Mouse (Mus musculus): ENCODE data around the gene Taf6l. TPM values are rescaled to one million over a fixed set of nuclear protein-coding genes. Genes with fewer than 3 reads are reported as not detected.
A peak's percentile ranks its signal among the peaks of the same experiment; 100 is the strongest.

Taf6l gene
- total RNA-seq (2017): 10.3 and 11.4 TPM in 2 replicates

DNA sequence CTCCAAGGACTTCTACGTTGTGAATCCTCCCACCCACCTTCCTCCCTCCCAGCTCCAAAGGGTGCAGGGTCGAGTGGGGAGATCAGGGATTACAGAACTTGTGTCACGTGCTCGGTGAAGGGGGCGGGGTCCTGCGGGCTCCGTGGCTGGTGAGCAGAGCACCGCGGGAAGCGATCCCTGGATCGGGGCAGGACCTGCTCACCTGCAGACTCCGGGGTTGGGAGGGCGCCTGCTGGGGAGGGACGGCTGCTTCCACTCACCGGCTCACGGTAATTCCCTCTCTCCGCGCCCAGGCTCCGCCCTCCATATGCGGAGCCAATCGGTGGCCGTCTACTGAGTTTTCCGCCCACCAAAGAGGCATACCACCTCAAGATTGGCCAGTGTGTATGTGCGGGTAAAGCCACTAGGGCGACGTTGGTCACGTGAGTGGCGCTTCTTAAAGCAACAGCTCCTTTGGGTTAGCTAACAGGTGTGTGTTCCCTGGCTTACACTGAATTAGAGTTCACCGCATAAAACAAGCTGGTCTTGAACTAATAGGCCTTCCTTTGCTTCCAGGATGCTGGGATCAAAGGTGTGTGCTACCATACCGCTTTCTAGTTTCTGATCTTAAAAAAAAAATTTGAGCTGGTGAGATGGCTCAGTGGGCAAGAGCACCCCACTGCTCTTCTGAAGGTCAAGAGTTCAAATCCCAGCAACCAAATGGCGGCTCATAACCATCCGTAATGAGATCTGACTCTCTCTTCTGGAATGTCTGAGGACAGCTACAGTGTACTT, at the start of gene Taf6l:
Gene Taf6l, minus strand, starts transcription at position 410 of the 774 bp plus-strand sequence.
- peak; percentile 100 for ATAC-seq (replicated peaks; ENCODE audit: low read depth, poor library complexity, severe bottlenecking)

- no peak for ATAC-seq (replicated peaks; ENCODE audit: low read depth, poor library complexity, severe bottlenecking)
Measured at GRCm38 (mm10) chr19:8832971-8833370, 46.8 kb upstream of the Taf6l start.

DNA sequence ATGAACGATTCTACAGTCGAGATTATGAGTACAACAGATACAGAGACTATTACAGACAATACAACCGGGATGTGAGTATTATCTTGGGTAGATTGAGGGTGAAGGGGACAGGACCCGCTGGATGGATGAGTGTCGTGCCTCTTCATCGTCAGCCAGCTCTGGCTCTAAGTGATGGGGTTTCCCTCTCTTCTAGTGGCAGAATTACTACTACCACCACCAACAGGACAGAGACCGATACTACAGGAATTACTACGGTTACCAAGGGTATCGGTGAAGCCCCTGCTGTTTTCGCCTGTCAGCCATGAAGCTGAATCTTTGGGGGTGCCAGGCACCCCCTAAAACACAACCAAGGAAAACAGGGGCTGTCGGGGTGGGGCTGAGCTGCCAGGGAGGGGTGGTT, 45.0 kb upstream of the Taf6l start:
- no peak for ATAC-seq (replicated peaks; ENCODE audit: low read depth, poor library complexity, severe bottlenecking)

GRCm38 (mm10) chr19:8830664-8831063, 44.4 kb upstream of the Taf6l start:
- ATAC-seq (replicated peaks; ENCODE audit: low read depth, poor library complexity, severe bottlenecking): no peak

GRCm38 (mm10) chr19:8829660-8830059, 43.4 kb upstream of the Taf6l start, which contains the start of gene AC129217.1:
AC129217.1 (plus strand) TSS chr19:8829773.
- peak; percentile 91 for ATAC-seq (replicated peaks; ENCODE audit: low read depth, poor library complexity, severe bottlenecking)

DNA sequence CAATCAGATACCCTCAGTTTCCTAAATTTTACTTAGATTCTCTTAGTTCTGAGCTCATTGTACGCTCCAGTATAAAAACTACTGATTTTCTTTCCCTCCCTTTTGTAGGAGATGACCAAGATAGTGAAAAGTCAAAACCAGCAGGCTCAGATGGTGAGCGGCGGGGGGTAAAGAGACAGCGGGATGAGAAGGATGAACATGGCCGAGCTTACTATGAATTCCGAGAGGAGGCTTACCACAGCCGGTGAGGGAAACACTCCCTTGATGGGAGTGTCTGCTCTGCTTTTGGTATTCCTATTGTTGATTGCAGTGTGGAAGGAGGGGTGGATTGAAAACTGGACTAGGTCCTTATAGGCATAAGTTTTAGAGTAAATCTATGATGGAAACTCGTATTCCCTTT, 36.5 kb upstream of the Taf6l start:
- ATAC-seq (replicated peaks; ENCODE audit: low read depth, poor library complexity, severe bottlenecking): no peak

DNA sequence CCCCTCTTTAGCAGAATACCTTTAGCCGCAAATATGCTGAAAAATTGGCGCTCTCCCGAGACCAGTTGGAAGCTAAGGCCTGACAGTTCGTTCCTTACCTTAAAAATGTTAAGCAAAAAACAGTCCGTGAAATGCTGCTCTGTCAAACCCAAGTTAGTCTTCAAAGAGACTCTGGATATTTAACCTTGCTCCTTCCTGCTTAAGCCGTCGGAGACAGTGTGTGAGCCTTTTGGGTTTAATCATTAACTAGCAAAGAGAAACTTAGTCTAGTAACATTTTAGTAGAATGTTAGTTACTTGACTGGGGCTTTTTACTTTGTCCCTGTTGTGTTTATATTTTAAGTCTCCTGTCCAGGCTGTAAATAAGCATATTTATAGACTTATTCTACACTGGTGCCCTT, 34.9 kb upstream of the Taf6l start:
- no peak for ATAC-seq (replicated peaks; ENCODE audit: low read depth, poor library complexity, severe bottlenecking)

GRCm38 (mm10) chr19:8820424-8820956, 34.3 kb upstream of the Taf6l start:
- ATAC-seq (replicated peaks; ENCODE audit: low read depth, poor library complexity, severe bottlenecking): no peak

DNA sequence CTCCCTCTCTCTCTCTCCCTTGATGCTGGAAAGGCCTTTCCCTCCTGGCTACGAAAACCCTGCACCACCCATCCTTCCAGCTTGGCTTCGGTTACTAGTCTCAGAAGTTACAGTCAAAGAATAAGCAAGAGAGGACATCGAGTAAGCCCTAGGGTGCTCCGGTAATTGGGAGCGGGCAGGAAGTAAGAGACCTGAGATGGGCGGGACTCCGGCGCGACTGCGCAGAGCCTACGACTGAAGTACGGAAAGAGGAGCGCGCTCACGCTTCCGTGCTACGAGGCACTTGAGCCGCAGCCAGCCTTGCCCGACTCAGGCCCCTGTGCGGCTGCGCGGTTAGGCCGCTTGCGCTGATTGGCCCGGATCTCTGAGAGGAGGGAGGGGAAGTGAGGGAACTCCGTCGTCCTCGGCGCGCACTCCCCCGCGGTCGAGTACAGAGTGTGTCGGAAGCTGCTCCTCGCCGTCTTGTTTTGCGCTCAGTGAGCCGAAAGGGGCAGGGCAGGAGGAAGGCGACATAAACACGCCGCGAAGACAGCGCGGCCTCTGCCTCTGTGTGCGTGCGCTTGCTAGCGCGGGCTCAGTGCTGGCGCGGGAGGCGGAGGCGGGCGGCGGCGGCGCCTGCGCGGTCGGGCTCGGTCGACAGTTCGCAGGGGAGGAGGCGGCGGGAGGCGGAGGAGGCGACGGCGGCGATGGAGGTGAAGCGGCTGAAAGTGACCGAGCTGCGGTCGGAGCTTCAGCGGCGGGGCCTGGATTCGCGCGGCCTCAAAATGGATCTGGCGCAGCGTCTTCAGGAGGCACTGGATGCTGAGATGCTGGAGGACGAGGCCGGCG, 33.6 kb upstream of the Taf6l start, which contains the start of gene Hnrnpul2:
Gene Hnrnpul2, plus strand, starts transcription at position 415 of the 828 bp plus-strand sequence.
- peak; percentile 82 for ATAC-seq (replicated peaks; ENCODE audit: low read depth, poor library complexity, severe bottlenecking)

GRCm38 (mm10) chr19:8818801-8819595, 32.8 kb upstream of the Taf6l start, which contains the start of gene Ttc9c:
Ttc9c (minus strand) TSS chr19:8819333.
- peak; percentile 78 for ATAC-seq (replicated peaks; ENCODE audit: low read depth, poor library complexity, severe bottlenecking)

- ATAC-seq (replicated peaks; ENCODE audit: low read depth, poor library complexity, severe bottlenecking): no peak
Measured at GRCm38 (mm10) chr19:8818301-8818798, 32.1 kb upstream of the Taf6l start.

- no peak for ATAC-seq (replicated peaks; ENCODE audit: low read depth, poor library complexity, severe bottlenecking)
Measured at GRCm38 (mm10) chr19:8817001-8817400, 30.8 kb upstream of the Taf6l start.

GRCm38 (mm10) chr19:8815812-8816211, 29.6 kb upstream of the Taf6l start:
- no peak for ATAC-seq (replicated peaks; ENCODE audit: low read depth, poor library complexity, severe bottlenecking)

DNA sequence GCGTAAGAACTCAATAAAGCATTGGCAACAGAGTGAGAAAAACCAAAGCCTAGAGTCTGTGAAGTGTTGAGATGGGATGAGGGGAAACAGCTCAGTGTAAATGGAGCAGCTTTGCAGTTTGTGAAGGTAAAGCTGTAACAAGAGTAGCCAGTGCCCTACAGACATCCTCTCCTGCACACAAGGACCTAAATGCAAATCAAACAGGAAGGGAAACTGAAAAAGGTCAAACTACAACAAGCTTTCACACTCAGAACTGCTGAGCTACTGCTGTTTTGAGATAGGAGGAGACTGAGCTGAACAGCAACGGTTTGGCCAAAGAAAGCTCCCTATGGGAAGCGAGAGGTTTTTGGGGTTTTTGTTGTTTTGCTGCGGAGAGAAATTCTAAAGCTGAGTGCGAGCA, 20.6 kb upstream of the Taf6l start:
- ATAC-seq (replicated peaks; ENCODE audit: low read depth, poor library complexity, severe bottlenecking): no peak

GRCm38 (mm10) chr19:8803879-8804660, 17.9 kb upstream of the Taf6l start:
- peak; percentile 31 for ATAC-seq (replicated peaks; ENCODE audit: low read depth, poor library complexity, severe bottlenecking)

DNA sequence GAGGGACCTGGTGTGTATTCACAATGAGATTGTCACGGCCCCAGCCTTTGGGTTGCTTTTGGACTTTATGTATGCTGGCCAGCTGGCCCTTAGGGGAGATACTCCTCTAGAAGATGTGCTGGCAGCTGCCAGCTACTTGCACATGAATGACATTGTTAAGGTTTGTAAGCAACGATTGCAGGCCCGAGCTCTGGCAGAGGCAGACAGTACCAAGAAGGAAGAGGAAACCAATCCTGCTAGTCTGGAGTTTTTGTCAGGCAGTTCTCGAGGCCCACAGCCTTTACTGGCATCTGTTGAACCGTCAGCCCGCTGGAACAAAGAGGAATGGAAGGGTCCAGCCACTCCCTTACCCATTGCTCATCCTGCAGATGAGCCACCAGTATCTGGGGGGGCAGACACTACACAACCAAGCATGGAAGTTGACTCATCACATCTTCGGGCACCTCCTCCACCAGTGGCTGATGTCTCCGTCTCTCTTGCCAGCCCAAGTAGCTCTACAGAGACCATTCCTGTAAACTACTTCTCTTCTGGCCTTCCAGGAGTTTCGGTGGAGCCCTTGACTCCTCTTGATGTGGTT, 17.1 kb upstream of the Taf6l start:
- no peak for ATAC-seq (replicated peaks; ENCODE audit: low read depth, poor library complexity, severe bottlenecking)

- peak; percentile 86 for ATAC-seq (replicated peaks; ENCODE audit: low read depth, poor library complexity, severe bottlenecking)
Measured at GRCm38 (mm10) chr19:8802130-8802821, 16.1 kb upstream of the Taf6l start, which contains the start of gene Zbtb3. Zbtb3 (plus strand) TSS chr19:8802555.

- ATAC-seq (replicated peaks; ENCODE audit: low read depth, poor library complexity, severe bottlenecking): no peak
Measured at GRCm38 (mm10) chr19:8798947-8799315, 12.7 kb upstream of the Taf6l start.
